Mouse (Mus musculus) ES-E14 (cell line): ENCODE measurements at regions not wholly inside any gene's neighbourhood (a gene's known extent, or its start where the extent isn't known, plus 50 kb on each side); places are given as distances from the start of the nearest gene placed in this dataset.

ENCODE experiments used
- DNase-seq: peaks from one replicate; pipeline ENCODE4 v3.0.0-alpha.2; 2013; ENCODE audit warnings: low read depth, low spot score
- H3K27ac ChIP-seq: 2 replicates; pipeline ENCODE4 v1.5.1; 2012; ENCODE audit warnings: low read depth, mild to moderate bottlenecking, low read length, moderate library complexity, mixed read lengths; ENCODE audit not compliant: poor library complexity, insufficient read depth, severe bottlenecking
- H3K36me3 ChIP-seq: 2 replicates; pipeline ENCODE4 v1.6.1; 2012; ENCODE audit warnings: mild to moderate bottlenecking, low read length, moderate library complexity, mixed read lengths; ENCODE audit not compliant: control insufficient read depth, poor library complexity, insufficient read depth, severe bottlenecking
- H3K4me1 ChIP-seq, 2 experiments: fragments of 150-350 bp in 1 of 2; sonication (generic) in 1 of 2; 2 replicates each; pipeline ENCODE4 v1.6.1; 2012; ENCODE audit warnings: low read length in 2 of 2, mild to moderate bottlenecking in 1 of 2, mixed read lengths in 1 of 2; ENCODE audit not compliant: control insufficient read depth in 2 of 2, insufficient read depth in 2 of 2, poor library complexity in 1 of 2
- H3K4me3 ChIP-seq, 2 experiments: fragments of 150-350 bp in 1 of 2; sonication (generic) in 1 of 2; 2 replicates each; pipeline ENCODE4 v1.5.1; 2012; ENCODE audit warnings: low read length in 2 of 2, low read depth in 1 of 2, mild to moderate bottlenecking in 1 of 2, mixed read lengths in 1 of 2; ENCODE audit not compliant: insufficient read depth in 1 of 2, poor library complexity in 1 of 2, severe bottlenecking in 1 of 2
- H3K9ac ChIP-seq: 2 replicates; pipeline ENCODE4 v1.6.1; 2012; ENCODE audit warnings: low read depth, mild to moderate bottlenecking, low read length, mixed read lengths; ENCODE audit not compliant: poor library complexity, insufficient read depth, severe bottlenecking
- H3K9me3 ChIP-seq: fragments of 150-350 bp; sonication (generic); 2 replicates; pipeline ENCODE4 v1.6.1; 2012; ENCODE audit warnings: low read depth, mild to moderate bottlenecking, low read length; ENCODE audit not compliant: control insufficient read depth, insufficient read depth
- CHD2 ChIP-seq: IDR thresholded peaks from 2 replicates; pipeline ENCODE4 v1.6.1; 2014; ENCODE audit warnings: mild to moderate bottlenecking, low read depth, low read length, inconsistent platforms
- HCFC1 ChIP-seq: IDR thresholded peaks from 2 replicates; pipeline ENCODE4 v1.6.1; 2012; ENCODE audit warnings: low read length, inconsistent platforms, borderline replicate concordance; ENCODE audit not compliant: insufficient read depth
- MAFK ChIP-seq: IDR thresholded peaks from 2 replicates; pipeline ENCODE4 v1.6.1; 2014; ENCODE audit warnings: mild to moderate bottlenecking, low read depth, low read length, inconsistent platforms; ENCODE audit not compliant: insufficient read depth
- ZC3H11A ChIP-seq: IDR thresholded peaks from 2 replicates; pipeline ENCODE4 v1.6.1; 2012; ENCODE audit warnings: low read depth, mild to moderate bottlenecking, inconsistent platforms, low read length, borderline replicate concordance
- ZNF384 ChIP-seq: IDR thresholded peaks from 2 replicates; pipeline ENCODE4 v1.6.1; 2012; ENCODE audit warnings: low read depth, low read length, inconsistent platforms
- in situ Hi-C, 2 experiments: fragments of 600-800 bp; cut with MboI; formaldehyde crosslinking; loops; one replicate each; pipeline ENCODE4 v1.15.1; 2025; ENCODE audit warnings: low sequenced_read_pairs in 2 of 2, inconsistent platforms in 1 of 2; ENCODE audit not compliant: unreplicated experiment in 2 of 2

- H3K27ac ChIP-seq = no peak overlapping the region
- no peak overlapping the region for H3K4me3 ChIP-seq
- H3K4me1 ChIP-seq = no peaks in the 10 kb centered on the region
- no peaks in the 10 kb centered on the region; the same call in 1 of the 2 replicates for H3K36me3 ChIP-seq
- in situ Hi-C loops = no loop called here
- no peaks in the 10 kb centered on the region for H3K9me3 ChIP-seq
- no peak overlapping the region for H3K9ac ChIP-seq
- no peak for TF ChIP-seq CHD2
- no peak for TF ChIP-seq HCFC1
- no peak for TF ChIP-seq ZNF384
- no peak for TF ChIP-seq ZC3H11A
- no peak for TF ChIP-seq MAFK
- no peak for DNase-seq
Measured at GRCm38 (mm10) chr13:31352825-31353224, 203.1 kb upstream of the Foxq1 start.

GRCm38 (mm10) chr13:31359353-31359752 is 196.6 kb upstream of the Foxq1 start:
- no peak overlapping the region for H3K9ac ChIP-seq
- no peak overlapping the region for H3K27ac ChIP-seq
- no peaks in the 10 kb centered on the region; the same call in 1 of the 2 replicates for H3K36me3 ChIP-seq
- TF ChIP-seq MAFK (no peak), CHD2 (no peak), ZNF384 (no peak), HCFC1 (no peak), ZC3H11A (no peak)
- DNase-seq = no peak
- no peaks in the 10 kb centered on the region for H3K9me3 ChIP-seq
- in situ Hi-C loops = no loop called here
- H3K4me3 ChIP-seq = no peak overlapping the region
- no peaks in the 10 kb centered on the region for H3K4me1 ChIP-seq

- in situ Hi-C loops = no loop called here
- no peak for DNase-seq
- Histone ChIP-seq H3K9me3 (no peaks in the 10 kb centered on the region), H3K4me3 (no peak overlapping the region), H3K27ac (no peak overlapping the region), H3K36me3 (no peaks in the 10 kb centered on the region), H3K9ac (no peak overlapping the region), H3K4me1 (no peaks in the 10 kb centered on the region)
- no peak for TF ChIP-seq ZC3H11A
- TF ChIP-seq CHD2 = no peak
- TF ChIP-seq ZNF384 = no peak
- TF ChIP-seq MAFK = no peak
- no peak for TF ChIP-seq HCFC1
Measured at GRCm38 (mm10) chr13:31362386-31362785, 193.5 kb upstream of the Foxq1 start.

DNA sequence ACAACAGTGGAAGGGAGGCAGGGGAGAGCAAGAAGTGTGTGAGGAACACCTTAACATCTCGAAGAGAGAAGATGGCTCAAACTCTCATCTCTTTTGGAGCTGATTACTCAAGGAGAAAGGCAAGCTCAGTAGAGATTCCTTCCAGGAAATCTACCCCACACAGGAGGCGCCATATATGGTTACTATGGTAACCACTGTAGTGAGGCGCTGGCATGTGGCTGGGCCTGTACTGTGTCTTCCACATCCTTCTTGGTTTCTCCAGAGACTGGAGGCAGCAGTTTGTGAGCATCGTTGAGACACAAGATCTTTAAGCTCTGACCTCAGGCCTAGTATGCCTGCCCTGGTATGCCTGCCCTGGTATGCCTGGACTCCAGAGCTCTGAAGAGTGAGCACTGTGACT is 191.6 kb upstream of the Foxq1 start:
- no peak overlapping the region for H3K4me3 ChIP-seq
- in situ Hi-C loops = no loop called here
- no peak overlapping the region for H3K9ac ChIP-seq
- no peaks in the 10 kb centered on the region for H3K9me3 ChIP-seq
- no peak for DNase-seq
- H3K4me1 ChIP-seq = no peaks in the 10 kb centered on the region
- no peak overlapping the region for H3K27ac ChIP-seq
- TF ChIP-seq ZNF384 = no peak
- no peak for TF ChIP-seq HCFC1
- TF ChIP-seq CHD2 = no peak
- TF ChIP-seq MAFK = no peak
- no peak for TF ChIP-seq ZC3H11A
- H3K36me3 ChIP-seq = no peaks in the 10 kb centered on the region

DNA sequence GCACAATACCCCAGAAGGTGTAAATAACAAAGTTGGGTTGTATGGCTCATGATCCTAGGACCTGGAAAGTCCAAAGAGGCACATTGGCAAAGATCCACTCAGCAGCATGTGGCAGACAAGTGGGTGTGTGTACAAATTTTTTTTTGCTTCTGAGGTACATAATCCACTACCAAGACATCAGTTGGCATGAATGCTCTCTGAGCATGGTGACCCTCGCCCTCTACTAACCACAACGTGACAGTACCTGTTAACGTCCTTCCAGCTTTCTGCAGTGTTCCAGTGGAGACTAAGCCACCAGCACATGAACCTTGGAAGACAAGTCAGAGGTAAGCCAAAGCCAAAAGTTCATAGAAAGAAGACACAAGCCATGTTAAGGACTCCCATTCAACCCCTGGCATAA is 188.7 kb upstream of the Foxq1 start:
- in situ Hi-C loops = no loop called here
- DNase-seq = no peak
- H3K9me3 ChIP-seq = no peaks in the 10 kb centered on the region
- no peaks in the 10 kb centered on the region for H3K4me1 ChIP-seq
- H3K36me3 ChIP-seq = no peaks in the 10 kb centered on the region
- H3K27ac ChIP-seq = no peak overlapping the region
- no peak overlapping the region for H3K4me3 ChIP-seq
- no peak overlapping the region for H3K9ac ChIP-seq
- TF ChIP-seq MAFK (no peak), ZNF384 (no peak), HCFC1 (no peak), CHD2 (no peak), ZC3H11A (no peak)
